14 mouse cellular contexts compared by ENCODE assay signal in genomic region chr17:31836772-31837171, GRCm38 (mm10). TPM values are rescaled to one million over a fixed set of nuclear protein-coding genes. Genes with fewer than 3 reads are reported as not detected.
DNase-seq lines count a peak whose midpoint lies in the region; ATAC-seq and TF ChIP-seq lines count a peak whose summit lies in the region.
"Had no signal": no experiment of that assay in that cellular context is flagged by ENCODE, and none has a peak within 500 bp of the region (broad histone marks: within the 10 kb centered on the region; RNA-seq: fewer than 3 reads in every experiment).

No protein-coding gene starts in this region.

- peaks cover 55% of the 10 kb centered on the region for H3K4me1 ChIP-seq in heart, embryonic 10.5 days
- H3K4me1 ChIP-seq in lung, embryonic 16.5 days (replicated peaks; ENCODE audit: control insufficient read depth, insufficient read depth, low read length), result peaks cover 46% of the 10 kb centered on the region
- 0 out of 2 replicates have a peak, but pooled peaks cover 6% of the 10 kb centered on the region for H3K4me1 ChIP-seq in intestine, postnatal 0 days (replicated peaks; ENCODE audit: control insufficient read depth, insufficient read depth, low read length)
- H3K4me1 ChIP-seq in stomach, embryonic 14.5 days (ENCODE audit: control insufficient read depth, insufficient read depth, low read length), result peaks cover 21% of the 10 kb centered on the region

- TF ChIP-seq CTCF in intestine, postnatal 0 days (IDR thresholded peaks at IDR 0.05; ENCODE audit: low read depth), result no peak

- no peaks in the 10 kb centered on the region for H3K27me3 ChIP-seq in heart, embryonic 10.5 days (ENCODE audit: insufficient read depth, poor library complexity, severe bottlenecking)
- no peaks in the 10 kb centered on the region for H3K27me3 ChIP-seq in lung, embryonic 16.5 days (ENCODE audit: control insufficient read depth, insufficient read depth, low read depth, low read length)
- H3K27me3 ChIP-seq in intestine, postnatal 0 days (replicated peaks; ENCODE audit: control insufficient read depth, insufficient read depth, low read length), result no peaks in the 10 kb centered on the region
- H3K27me3 ChIP-seq in stomach, embryonic 14.5 days (ENCODE audit: control insufficient read depth, insufficient read depth, low read length), result no peaks in the 10 kb centered on the region
- H3K27me3 ChIP-seq: Patski had no signal

- 76% methylated on average over 7 of the region's 7 CpGs for WGBS in heart, embryonic 10.5 days
- 53% methylated on average over 7 of the region's 7 CpGs for WGBS in lung, embryonic 16.5 days
- 64% methylated on average over 7 of the region's 7 CpGs for WGBS in intestine, postnatal 0 days
- WGBS in stomach, embryonic 14.5 days, result 60% methylated on average over 7 of the region's 7 CpGs

- no peak overlapping the region for H3K4me2 ChIP-seq in lung, embryonic 16.5 days (ENCODE audit: low read depth, low read length)
- no peak overlapping the region for H3K4me2 ChIP-seq in intestine, postnatal 0 days (replicated peaks; ENCODE audit: low read depth)
- H3K4me2 ChIP-seq in stomach, embryonic 14.5 days (replicated peaks; ENCODE audit: low read depth, low read length), result no peak overlapping the region

- H3K36me3 ChIP-seq in heart, embryonic 10.5 days, result peaks cover 6% of the 10 kb centered on the region; the same call in 1 of the 2 replicates
- H3K36me3 ChIP-seq in lung, embryonic 16.5 days (ENCODE audit: control insufficient read depth, insufficient read depth, low read length), result no peaks in the 10 kb centered on the region
- H3K36me3 ChIP-seq in intestine, postnatal 0 days (ENCODE audit: control insufficient read depth, insufficient read depth), result no peaks in the 10 kb centered on the region
- no peaks in the 10 kb centered on the region for H3K36me3 ChIP-seq in stomach, embryonic 14.5 days (ENCODE audit: control insufficient read depth, insufficient read depth, low read length)

- no peak for DNase-seq in heart, embryonic 10.5 days (ENCODE audit: low spot score)
- no peak for DNase-seq in heart, postnatal 4 days
- no peak for DNase-seq in lung, postnatal 36 days
- no peak for DNase-seq in cerebellum, adult 9-11 months
- DNase-seq in adrenal gland, adult 2 months, result no peak
- DNase-seq: cerebellum, adult 11-12 months; kidney, adult 11 months; thymus, postnatal 4 days had no signal

- no peak overlapping the region for H3K4me3 ChIP-seq in heart, embryonic 10.5 days
- H3K4me3 ChIP-seq in lung, embryonic 16.5 days (ENCODE audit: low read length), result no peak overlapping the region
- H3K4me3 ChIP-seq in intestine, postnatal 0 days (ENCODE audit: low read depth, low read length), result no peak overlapping the region
- H3K4me3 ChIP-seq in stomach, embryonic 14.5 days (ENCODE audit: low read depth, low read length), result no peak overlapping the region
- H3K4me3 ChIP-seq: left cerebral cortex, adult 2 months had no signal

- ATAC-seq in lung, embryonic 16.5 days (ENCODE audit: low read depth), result no peak
- no peak for ATAC-seq in intestine, postnatal 0 days
- ATAC-seq in stomach, embryonic 14.5 days (ENCODE audit: insufficient number of reproducible peaks, insufficient read depth, low FRiP score, low read depth), result no peak
- ATAC-seq: forebrain, embryonic 16.5 days; Patski had no signal

- H3K9ac ChIP-seq in lung, embryonic 16.5 days (ENCODE audit: low read length), result peak overlapping the region; percentile 35; the same call in 1 of the 2 replicates
- no peak overlapping the region for H3K9ac ChIP-seq in intestine, postnatal 0 days (ENCODE audit: low read depth, low read length)
- H3K9ac ChIP-seq in stomach, embryonic 14.5 days (replicated peaks; ENCODE audit: low read depth, low read length), result no peak overlapping the region

- H3K27ac ChIP-seq in heart, embryonic 10.5 days, result peak overlapping the region; percentile 24; the same call in 1 of the 2 replicates
- H3K27ac ChIP-seq in lung, embryonic 16.5 days (ENCODE audit: low read length), result peak overlapping the region; percentile 69
- H3K27ac ChIP-seq in intestine, postnatal 0 days (ENCODE audit: low read depth, low read length), result peak overlapping the region; percentile 41; the same call in 1 of the 2 replicates
- peak overlapping the region; percentile 56 for H3K27ac ChIP-seq in stomach, embryonic 14.5 days (ENCODE audit: low read length)
- H3K27ac ChIP-seq: left cerebral cortex, adult 2 months had no signal

- peaks cover 3% of the 10 kb centered on the region for H3K9me3 ChIP-seq in heart, embryonic 10.5 days
- H3K9me3 ChIP-seq in lung, embryonic 16.5 days (ENCODE audit: control insufficient read depth, low read length), result peaks cover 6% of the 10 kb centered on the region; the same call in 1 of the 2 replicates
- no peaks in the 10 kb centered on the region for H3K9me3 ChIP-seq in intestine, postnatal 0 days (ENCODE audit: control insufficient read depth)
- peaks cover 7% of the 10 kb centered on the region; the same call in 1 of the 2 replicates for H3K9me3 ChIP-seq in stomach, embryonic 14.5 days (ENCODE audit: control insufficient read depth, low read depth, low read length)

RNA-seq across cellular contexts. Expression of gene Sik1, which starts 18.8 kb away (rescaled TPM):
- polyA plus RNA-seq in heart, embryonic 10.5 days (2016; fragmentation: Nextera tagmentation; extraction: Ambion mirVana), result 20.9 and 22.0 TPM in 2 replicates
- total RNA-seq in heart, postnatal 4 days (2021), result 10 to 100 TPM; 74.3 to 79.7 TPM
- 32.7 and 33.0 TPM in 2 replicates for polyA plus RNA-seq in lung, embryonic 16.5 days (2015; fragmentation: Nextera tagmentation; extraction: Ambion mirVana)
- 2.9 and 3.8 TPM in 2 replicates for polyA plus RNA-seq in intestine, postnatal 0 days (2015; fragmentation: Nextera tagmentation; extraction: Ambion mirVana)
- 19.7 and 20.8 TPM in 2 replicates for polyA plus RNA-seq in stomach, embryonic 14.5 days (2014; fragmentation: Nextera tagmentation; extraction: Ambion mirVana)
- total RNA-seq in adrenal gland, adult 2 months (2021), result 10 to 100 TPM; 60.5 to 77.1 TPM
- 23.4 and 48.1 TPM in 2 replicates for polyA plus RNA-seq in adrenal gland, adult 2 months (2012; rRNA removed)
